Mouse (Mus musculus) kidney, postnatal 4 days (tissue): Measurements from ENCODE around the gene Aicda.

ENCODE experiments used
- DNase-seq, 2 experiments: peaks; one replicate each; pipeline ENCODE4 v3.0.0; 2021; ENCODE audit warnings: mixed read lengths in 2 of 2

Gene Aicda

GRCm38 (mm10) chr6:122601615-122602014 is 48.0 kb downstream of the Aicda start:
- no peak for DNase-seq

- DNase-seq = peak; percentile 73 to 83
Observed at GRCm38 (mm10) chr6:122602242-122602991, 48.8 kb downstream of the Aicda start, which contains the start of gene Apobec1. TSS of gene Apobec1 (minus strand) at chr6:122602444.

GRCm38 (mm10) chr6:122602992-122603322 is 49.4 kb downstream of the Aicda start:
- DNase-seq = no peak

- no peak for DNase-seq
Observed at GRCm38 (mm10) chr6:122604260-122604659, 50.7 kb downstream of the Aicda start.

- no peak for DNase-seq
Observed at GRCm38 (mm10) chr6:122605483-122605882, 51.9 kb downstream of the Aicda start.

GRCm38 (mm10) chr6:122606661-122607060 is 53.1 kb downstream of the Aicda start:
- no peak for DNase-seq

- no peak for DNase-seq
Observed at GRCm38 (mm10) chr6:122607700-122608099, 54.1 kb downstream of the Aicda start.

- no peak for DNase-seq
Observed at GRCm38 (mm10) chr6:122608434-122609376, 55.1 kb downstream of the Aicda start.

GRCm38 (mm10) chr6:122609377-122609728 is 55.8 kb downstream of the Aicda start:
- no peak for DNase-seq

GRCm38 (mm10) chr6:122609771-122610170 is 56.2 kb downstream of the Aicda start, which contains the start of gene Gdf3:
TSS of gene Gdf3 (minus strand) at chr6:122610087.
- no peak for DNase-seq

- no peak for DNase-seq
Observed at GRCm38 (mm10) chr6:122612426-122612825, 58.8 kb downstream of the Aicda start.
